Comparison of ENCODE assay signal across 20 mouse cellular contexts in the genomic region with DNA sequence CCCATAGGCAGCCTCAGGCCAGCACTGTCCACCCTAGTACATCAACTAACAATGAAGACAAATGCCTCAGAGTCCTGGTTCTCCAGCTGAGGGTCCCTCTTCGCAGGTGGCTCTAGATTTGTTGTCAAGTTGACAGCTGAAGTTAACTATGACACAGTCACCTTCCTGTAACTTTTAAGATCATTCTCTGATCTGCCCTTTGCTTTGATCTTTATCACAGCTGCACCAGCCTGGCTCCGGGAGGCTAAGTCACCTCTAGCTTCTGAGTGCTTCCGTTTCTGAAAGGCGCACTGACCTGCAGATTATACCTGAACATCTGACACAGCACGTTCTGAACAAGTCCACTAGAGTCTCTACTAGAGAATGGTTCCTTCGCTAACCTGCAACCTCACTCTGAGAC.
"Had no signal": no experiment of that assay in that cellular context is flagged by ENCODE, and none has a peak within 500 bp of the region (broad histone marks: within the 10 kb centered on the region; RNA-seq: fewer than 3 reads in every experiment).

No protein-coding gene starts in this region.

- H3K27ac ChIP-seq: kidney, embryonic 15.5 days; limb, embryonic 10.5 days; limb, embryonic 13.5 days; liver, embryonic 12.5 days; liver, embryonic 15.5 days; lung, embryonic 15.5 days; neural tube, embryonic 12.5 days; neural tube, embryonic 15.5 days had no signal

- H3K4me1 ChIP-seq: limb, embryonic 13.5 days; liver, embryonic 12.5 days; liver, embryonic 15.5 days; lung, embryonic 15.5 days; neural tube, embryonic 12.5 days; neural tube, embryonic 15.5 days had no signal

- ATAC-seq: liver, embryonic 12.5 days had no signal

- H3K4me3 ChIP-seq: kidney, embryonic 15.5 days; limb, embryonic 10.5 days; limb, embryonic 13.5 days; liver, embryonic 12.5 days; liver, embryonic 15.5 days; lung, embryonic 15.5 days; neural tube, embryonic 12.5 days; neural tube, embryonic 15.5 days had no signal

- H3K27me3 ChIP-seq: kidney, embryonic 15.5 days; limb, embryonic 13.5 days; liver, embryonic 12.5 days; liver, embryonic 15.5 days; lung, embryonic 15.5 days; neural tube, embryonic 12.5 days; neural tube, embryonic 15.5 days had no signal

- H3K36me3 ChIP-seq: kidney, embryonic 15.5 days; limb, embryonic 10.5 days; limb, embryonic 13.5 days; liver, embryonic 12.5 days; liver, embryonic 15.5 days; lung, embryonic 15.5 days; neural tube, embryonic 12.5 days; neural tube, embryonic 15.5 days had no signal

- DNase-seq: kidney, adult 11 months; kidney, adult 8-10 months; kidney, postnatal 10 days; kidney, postnatal 36 days; liver; lung, adult 18-20 months; lung, postnatal 10 days; lung, postnatal 4 days; midbrain, embryonic 14.5 days; right cerebral cortex, adult 18-20 months; right cerebral cortex, postnatal 14 days; spleen, adult 18-20 months had no signal
